Mouse (Mus musculus): ENCODE data around the gene Hspa8. TPM values are rescaled to one million over a fixed set of nuclear protein-coding genes. Genes with fewer than 3 reads are reported as not detected.
"Not testable (repeated sequence)": the region's sequence is repeated elsewhere in the genome, so short reads cannot be mapped to it uniquely, and the experiment has no call there.

Gene Hspa8
- 1,000 to 10,000 TPM; 2,189 to 2,356 TPM for total RNA-seq (2021)
- long read RNA-seq, experiment 1, transcript Hspa8-201 (9 exons, 2,394 nt), result major isoform, 2,543 of 2,647 reads
- long read RNA-seq, experiment 1, partial matches to known transcripts, result 76 of 2,647 reads
- long read RNA-seq, experiment 1, other reads (novel, unspliced or antisense), result 28 of 2,647 reads
- long read RNA-seq, experiment 2, transcript Hspa8-201 (9 exons, 2,394 nt), result major isoform, 2,077 of 2,181 reads
- long read RNA-seq, experiment 2, partial matches to known transcripts, result 73 of 2,181 reads
- long read RNA-seq, experiment 2, other reads (novel, unspliced or antisense), result 31 of 2,181 reads

DNA sequence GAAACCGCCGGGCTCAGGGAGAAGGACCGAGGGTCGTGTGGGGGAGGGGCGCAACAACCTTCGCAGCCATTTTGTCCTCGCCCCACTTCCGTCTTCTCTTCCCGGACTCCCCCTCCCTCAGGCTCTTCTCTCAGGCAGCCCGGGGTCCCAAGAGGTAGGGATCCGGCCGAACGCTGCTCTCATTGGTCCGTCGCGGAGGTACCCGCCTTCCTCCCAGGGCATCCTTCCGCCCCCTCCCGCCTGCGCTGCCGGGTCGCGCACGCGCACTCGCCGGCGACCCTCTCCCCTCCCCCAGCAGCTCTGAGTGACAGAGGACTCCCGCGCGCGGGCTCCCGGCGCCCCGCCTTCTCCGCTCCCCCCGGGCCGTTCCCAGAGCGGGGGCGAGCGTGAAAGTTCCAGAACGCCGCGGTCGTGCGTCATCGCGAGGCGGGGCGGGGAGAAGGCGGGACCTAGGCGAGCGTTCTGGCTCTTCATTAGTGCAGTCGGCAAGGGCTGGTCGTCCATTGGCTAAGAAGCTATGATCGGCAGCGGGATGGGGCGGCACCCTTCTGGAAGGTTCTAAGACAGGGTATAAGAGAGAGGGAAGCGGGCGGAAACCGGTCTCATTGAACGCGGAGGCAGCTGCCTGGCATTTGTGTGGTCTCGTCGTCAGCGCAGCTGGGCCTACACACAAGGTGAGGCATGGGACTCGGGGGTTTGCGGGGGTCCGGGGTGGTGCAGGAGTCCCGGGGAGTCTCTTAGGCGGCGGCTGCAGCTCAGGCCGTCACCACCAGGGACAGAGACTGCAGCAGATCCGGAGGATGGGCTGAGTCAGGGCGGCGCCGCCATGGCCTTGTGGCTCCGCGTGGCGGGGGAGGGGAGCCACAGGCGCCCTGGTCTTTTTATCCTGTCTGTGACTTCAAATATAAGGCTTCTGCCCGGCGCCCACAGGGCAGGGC lies at the start of gene Hspa8:
Gene Hspa8 (plus strand): TSS at position 310 of the 938 bp plus-strand sequence.
- intact Hi-C loops (cut with DNase I), result loop anchor here (2.0 kb wide), 1 partner anchor 44 kb away; no protein-coding TSS in a partner anchor
- peak; percentile 100 for DNase-seq (ENCODE audit: low spot score in 2 of 2)

DNA sequence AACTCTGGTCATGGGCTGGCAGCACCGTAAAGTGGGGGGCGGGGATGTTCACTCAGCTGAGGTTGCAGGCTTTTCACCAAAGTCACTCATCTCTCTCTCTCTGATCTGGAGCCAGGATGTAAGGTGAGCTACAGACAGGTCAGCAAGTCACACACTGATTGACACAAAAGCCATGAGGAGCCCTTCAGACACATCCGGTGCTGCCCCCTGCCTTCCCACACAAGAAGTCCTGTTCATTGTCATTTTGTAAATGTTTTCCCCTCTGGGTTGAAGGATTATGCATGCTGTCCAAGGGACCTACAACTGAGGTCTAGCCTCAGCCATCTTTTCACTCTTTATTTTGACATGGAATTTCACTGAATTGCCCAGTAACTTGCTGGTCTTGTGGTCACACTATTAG lies 49.0 kb upstream of the Hspa8 start:
- no peak for DNase-seq (ENCODE audit: low spot score in 2 of 2)
- intact Hi-C loops (cut with DNase I), result loop anchor here (2.0 to 5.0 kb wide), 3 partner anchors 64 to 334 kb away; partner anchors contain the start of gene Clmp

DNA sequence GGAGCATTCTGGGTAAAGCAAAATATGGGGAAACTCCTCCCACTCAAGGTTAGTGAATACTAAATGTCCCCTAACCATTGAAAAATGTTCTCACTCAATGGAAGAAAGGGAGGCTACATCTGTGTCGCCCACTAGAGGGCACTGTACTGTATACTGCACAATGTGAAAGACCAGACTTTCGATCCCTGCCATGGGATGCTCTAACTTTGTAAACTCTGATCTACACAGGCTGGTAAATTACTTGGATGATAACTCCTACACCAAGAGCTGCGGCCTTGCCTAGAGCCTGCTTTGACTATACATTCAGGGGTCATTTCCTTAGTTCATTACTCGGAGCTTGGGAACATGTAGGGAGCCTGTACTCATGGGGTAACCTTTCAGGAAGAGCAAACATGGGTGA lies 44.4 kb upstream of the Hspa8 start:
- peak; percentile 71 to 78 for DNase-seq (ENCODE audit: low spot score in 2 of 2)
- intact Hi-C loops (cut with DNase I), result loop anchor here (2.0 kb wide), 1 partner anchor 44 kb away; the partner anchor contains the start of gene Hspa8

DNA sequence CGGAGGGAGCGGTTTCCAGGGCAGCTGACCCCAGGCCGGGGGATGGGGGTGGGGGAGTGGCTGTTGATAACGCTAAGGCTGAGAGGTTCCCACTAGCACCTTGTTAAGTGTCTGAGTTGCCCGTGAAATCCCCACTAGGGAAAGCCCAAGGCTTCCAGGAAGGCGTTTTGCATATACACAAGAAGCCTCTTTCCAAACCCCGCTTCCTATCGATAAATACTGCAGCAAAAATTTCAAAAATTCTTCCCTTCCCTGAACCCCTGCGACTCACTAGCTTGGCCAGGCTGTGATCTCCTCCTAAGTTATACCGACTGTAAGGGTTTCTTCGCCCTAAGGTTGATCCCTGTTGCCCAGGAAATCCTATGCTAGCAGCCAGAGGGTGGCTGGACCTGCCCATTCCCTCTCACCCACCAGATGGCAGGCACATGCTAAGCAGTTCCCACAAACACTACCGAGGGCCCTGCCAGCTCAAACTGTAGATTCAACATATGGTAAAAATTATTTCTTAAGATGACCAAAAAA lies 43.6 kb upstream of the Hspa8 start:
- intact Hi-C loops (cut with DNase I), result loop anchor here (2.0 kb wide), 1 partner anchor 44 kb away; the partner anchor contains the start of gene Hspa8
- peak; percentile 69 to 70 for DNase-seq (ENCODE audit: low spot score in 2 of 2)

DNA sequence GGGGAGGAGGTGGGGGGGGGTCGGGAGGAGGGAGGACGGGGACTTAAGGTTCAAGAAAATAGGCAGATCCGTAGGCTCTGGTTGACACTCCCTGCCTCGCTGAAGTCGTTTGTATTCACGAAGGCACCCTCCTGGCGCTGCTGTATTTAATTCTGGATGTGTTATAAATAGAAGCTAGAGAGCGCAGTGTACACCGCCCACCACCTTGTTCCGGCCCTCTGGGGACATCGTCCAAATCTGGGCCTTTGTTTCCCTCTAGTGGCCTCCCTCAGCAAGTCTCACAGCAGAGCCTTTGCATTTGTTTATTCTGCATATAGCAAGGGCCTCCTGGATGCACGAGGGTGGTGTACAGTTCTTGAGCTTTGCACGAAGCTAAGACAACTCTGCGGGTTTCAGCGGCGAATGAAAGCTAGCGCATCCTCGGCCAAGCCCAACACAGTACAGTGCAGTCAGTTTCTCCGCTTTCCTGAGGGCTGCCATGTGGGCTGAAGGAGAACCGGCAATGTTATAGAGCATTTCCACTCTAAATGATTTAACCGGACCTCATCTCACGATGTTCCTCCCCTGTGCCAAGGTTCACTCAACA lies 43.0 kb upstream of the Hspa8 start:
- intact Hi-C loops (cut with DNase I), result loop anchor here (2.0 kb wide), 1 partner anchor 43 kb away; the partner anchor contains the start of gene Hspa8
- DNase-seq (ENCODE audit: low spot score in 2 of 2), result peak; percentile 88 to 95

DNA sequence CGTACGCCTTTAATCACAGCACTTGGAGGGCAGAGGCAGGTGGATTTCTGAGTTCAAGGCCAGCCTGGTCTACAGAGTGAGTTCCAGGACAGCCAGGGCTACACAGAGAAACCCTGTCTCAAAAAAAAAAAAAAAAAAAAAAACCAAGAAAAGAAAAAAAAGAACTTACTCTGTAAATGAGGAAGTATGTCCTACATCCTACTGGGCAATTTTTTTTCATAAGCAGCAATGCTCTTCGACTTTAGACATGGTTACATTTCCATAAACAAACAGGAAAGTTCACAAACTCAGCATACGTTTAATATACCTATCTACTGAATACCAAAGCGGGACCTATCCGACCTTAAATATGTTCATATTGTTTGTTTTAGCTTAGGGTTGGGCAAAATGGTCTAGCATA lies 38.4 kb upstream of the Hspa8 start:
- intact Hi-C loops (cut with DNase I), result no loop called here

DNA sequence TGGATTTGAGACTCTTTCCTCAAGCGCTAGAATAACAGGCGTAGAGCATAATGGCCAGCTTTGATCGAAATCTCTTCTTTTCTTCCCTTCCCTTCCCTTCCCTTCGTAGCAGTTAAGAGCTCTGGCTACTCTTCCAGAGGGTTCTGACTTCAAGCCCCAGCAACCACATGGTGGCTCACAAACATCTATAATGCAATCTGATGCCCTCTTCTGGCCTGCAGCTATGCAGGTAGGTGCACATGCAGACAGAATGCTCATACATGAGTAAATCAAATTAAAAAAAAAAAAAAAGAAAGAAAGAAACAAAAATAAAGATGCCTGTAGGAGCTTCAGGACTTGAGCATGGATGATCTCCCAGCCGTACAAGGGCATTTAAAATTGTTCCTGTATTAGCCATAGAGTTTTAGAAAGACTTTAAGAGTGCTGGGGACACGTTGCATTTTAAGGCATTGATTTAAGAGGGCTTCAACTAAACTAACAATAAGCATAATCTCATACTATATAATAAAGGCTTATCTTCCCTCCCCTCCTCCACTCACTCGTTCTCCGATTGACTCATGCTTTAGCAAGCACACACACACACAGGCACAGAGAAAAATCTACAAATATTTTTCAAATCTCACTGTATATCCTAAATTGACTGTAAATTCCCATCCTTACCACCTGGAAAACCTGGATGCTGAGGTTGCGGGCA lies 35.8 kb upstream of the Hspa8 start:
- intact Hi-C loops (cut with DNase I), result no loop called here

More for the DNA sequence above, 38.4 kb upstream of the Hspa8 start:
- DNase-seq (ENCODE audit: low spot score in 2 of 2), result no peak

DNA sequence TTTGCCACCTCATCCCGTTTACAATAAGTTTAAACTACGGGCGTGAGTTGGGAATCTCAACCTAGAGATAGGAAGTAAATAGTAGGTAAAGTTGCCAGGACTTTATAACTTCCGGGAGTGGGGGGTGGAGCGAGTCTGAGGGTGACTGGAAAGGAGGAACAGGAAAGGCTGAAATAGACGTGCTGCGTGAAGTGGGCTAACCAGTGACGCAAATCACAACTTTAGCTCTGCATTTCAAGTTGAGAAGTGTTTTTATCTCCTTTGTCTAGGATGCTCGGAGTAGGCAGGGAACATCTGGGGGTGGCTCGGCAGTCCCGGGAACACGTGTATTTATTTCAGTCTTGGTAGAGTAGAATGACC lies 35.2 kb upstream of the Hspa8 start:
- DNase-seq (ENCODE audit: low spot score in 2 of 2), result peak; percentile 74 to 87
- intact Hi-C loops (cut with DNase I), result no loop called here

More for the DNA sequence above, 35.8 kb upstream of the Hspa8 start:
- no peak for DNase-seq (ENCODE audit: low spot score in 2 of 2)

DNA sequence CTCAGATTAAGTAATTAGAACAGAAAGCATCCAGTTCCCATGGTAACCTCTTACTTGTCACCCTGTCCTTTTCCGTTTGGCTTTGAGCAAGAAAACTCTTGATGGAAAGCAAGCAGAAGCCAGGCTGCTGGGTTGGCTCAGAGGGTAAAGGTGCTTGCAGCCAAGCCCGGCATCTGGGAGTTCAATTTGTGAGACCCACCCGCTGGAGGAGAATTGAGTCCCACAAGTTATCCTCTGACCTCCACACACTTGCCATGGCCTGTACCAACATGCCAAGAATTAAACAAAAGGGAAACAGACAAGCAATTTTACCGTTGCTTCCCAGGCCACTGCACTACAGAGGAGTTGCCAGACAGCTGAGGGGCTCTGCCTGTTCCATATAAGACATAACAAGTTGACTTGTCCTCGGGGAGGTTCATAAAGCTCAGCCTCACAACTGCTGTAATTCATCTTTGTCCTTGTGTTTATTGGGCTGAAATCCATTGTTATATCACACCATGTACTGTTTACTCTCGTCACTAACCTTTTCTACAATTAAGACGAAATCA lies 34.7 kb upstream of the Hspa8 start:
- DNase-seq (ENCODE audit: low spot score in 2 of 2), result no peak
- intact Hi-C loops (cut with DNase I), result no loop called here

DNA sequence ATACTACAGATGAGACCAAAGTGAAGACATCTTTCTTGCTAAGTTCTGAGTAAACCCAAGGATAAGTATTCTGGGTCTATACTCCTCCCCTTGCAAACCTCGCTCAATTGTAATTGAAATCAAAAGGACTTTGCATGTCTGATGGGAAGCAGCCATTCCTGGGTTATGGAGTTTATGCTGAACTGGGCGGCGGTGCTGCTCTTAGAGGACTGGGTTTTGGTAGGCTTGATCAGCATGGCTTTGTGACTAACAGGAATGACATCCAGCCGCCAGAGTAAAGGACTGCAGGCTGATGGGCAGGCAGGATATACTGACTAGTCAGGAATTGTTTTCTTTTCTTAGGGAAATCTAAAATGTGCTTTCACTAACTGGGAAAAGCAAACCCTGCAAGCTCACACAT lies 32.8 kb upstream of the Hspa8 start:
- DNase-seq (ENCODE audit: low spot score in 2 of 2), result no peak
- intact Hi-C loops (cut with DNase I), result no loop called here

DNA sequence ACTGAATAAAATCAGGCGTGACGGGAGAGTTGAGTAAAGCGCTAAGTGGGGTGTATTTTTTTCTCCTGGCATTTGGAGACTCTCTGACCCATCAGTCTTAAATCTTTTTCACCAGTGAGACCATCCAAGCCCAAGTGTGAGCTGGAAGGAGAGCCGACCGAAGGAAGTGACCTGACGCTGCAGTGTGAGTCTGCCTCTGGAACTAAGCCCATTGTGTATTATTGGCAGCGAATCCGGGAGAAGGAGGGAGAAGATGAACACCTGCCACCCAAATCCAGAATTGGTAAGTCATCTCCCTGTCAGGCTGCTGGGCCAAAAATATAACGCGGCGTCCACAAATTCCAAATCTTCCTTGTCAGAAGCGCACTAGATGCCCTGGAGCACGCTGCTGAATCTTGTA lies 28.5 kb upstream of the Hspa8 start:
- intact Hi-C loops (cut with DNase I), result no loop called here
- DNase-seq (ENCODE audit: low spot score in 2 of 2), result peak in 1 of 2 experiments; percentile 38

DNA sequence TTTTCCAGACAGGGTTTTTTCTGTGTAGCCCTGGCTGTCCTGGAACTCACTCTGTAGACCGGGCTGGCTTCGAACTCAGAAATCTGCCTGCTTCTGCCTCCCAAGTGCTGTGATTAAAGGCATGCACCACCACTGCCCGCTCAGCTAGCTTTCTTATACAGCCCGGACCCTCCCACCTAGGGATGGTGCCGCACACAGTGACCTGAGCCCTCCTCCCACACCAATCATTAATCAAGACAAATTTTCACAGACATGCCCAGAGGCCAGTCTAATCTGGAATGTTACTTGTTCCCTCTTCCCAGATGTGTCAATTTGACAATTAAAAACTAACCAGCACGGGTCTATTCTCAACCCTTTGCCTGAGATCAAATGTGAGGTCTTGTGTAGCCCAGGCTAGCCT lies 27.6 kb upstream of the Hspa8 start:
- intact Hi-C loops (cut with DNase I); DNase-seq (ENCODE audit: low spot score in 2 of 2): not testable (repeated sequence)

DNA sequence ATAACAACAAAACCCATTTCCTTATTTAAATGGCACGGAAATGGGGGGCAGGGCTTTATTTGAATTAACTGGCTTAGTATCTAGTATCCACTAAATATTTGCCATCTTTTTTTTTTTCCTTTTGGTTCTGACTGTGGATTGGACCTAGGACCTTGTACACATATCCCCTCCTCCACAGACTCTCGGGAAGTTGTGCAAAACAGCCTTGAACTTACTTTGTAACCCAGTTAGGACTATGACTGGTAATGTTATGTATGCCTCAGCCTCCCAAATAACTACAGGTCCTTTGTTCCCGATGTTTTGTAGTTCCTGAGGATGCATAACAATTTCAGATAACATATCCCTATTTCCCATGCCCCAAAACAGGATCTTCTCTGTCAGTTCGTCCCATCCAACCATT lies 26.9 kb upstream of the Hspa8 start:
- intact Hi-C loops (cut with DNase I), result no loop called here
- DNase-seq (ENCODE audit: low spot score in 2 of 2), result no peak

DNA sequence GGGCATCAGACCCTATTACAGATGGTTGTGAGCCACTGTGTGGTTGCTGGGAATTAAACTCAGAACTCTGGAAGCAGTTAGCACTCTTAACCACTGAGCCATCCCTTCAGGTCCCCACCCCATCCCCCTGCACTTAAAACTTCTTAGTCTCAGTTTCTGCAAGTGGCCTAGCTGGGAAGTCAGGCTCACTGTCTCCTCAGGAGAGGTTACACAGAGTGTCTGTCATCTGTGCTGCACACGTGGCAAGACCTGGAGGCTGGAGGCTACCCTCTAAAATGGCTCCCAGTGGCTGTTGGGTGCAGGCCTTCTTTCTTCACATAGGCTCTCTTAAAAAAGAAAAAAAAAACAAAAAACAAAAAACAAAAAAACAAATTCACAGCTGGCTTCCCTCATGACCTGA lies 24.7 kb upstream of the Hspa8 start:
- intact Hi-C loops (cut with DNase I), result no loop called here
- DNase-seq (ENCODE audit: low spot score in 2 of 2), result no peak

DNA sequence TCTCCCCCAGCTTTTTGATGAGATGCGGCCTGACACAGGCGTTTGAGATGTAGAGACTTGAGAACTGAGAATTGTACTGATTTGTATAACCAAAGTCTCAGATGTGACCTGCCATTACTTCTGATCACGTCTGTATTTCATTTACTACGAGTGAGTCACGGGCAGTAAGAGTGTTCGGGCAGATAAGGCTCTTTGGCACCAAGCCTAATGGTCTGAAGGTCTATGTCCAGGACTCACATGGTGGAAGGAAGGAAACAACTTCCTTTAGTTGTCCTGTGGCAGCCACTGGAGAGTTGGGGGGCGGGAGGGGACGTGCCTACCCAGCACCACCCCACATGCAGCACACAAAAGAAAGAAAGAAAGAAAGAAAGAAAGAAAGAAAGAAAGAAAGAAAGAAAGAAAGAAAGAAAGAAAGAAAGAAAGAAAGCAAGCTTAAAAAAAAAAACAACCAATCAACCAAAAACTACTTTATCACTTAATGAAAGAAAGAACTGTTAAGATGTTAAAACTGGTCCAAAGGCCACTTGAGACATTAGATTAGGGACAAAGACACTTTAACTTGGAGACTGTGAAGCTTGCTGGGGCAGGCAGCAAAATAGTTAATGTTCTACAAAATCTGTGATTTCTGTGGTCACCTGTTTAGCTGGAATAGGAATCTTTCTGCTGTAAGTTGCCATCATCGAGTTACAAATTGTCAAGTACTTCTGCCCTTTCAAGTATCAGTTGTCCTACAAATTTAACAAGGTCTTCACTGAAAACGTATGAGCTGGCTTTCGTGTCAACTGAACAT lies 24.1 kb upstream of the Hspa8 start:
- DNase-seq (ENCODE audit: low spot score in 2 of 2), result no peak
- intact Hi-C loops (cut with DNase I), result no loop called here

DNA sequence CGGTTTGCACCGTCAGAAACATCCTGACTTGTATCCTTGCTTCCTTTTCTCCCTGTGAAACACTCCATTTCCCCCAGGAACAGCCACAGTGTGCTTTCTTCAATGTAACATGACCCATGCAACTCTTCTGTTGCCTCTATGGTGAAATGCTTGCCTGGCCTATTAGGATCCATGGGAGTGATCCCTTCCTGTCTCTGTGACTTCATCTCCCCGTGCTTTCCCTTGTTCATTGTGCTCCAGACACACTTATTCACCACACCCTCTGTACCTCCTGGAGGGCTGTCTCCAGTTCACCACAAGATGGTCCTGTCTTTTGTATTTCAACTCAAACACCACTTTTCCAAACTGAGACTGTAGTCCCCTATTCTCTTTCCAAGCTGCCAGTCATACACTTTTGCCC lies 20.7 kb upstream of the Hspa8 start:
- no peak for DNase-seq (ENCODE audit: low spot score in 2 of 2)
- intact Hi-C loops (cut with DNase I), result no loop called here

DNA sequence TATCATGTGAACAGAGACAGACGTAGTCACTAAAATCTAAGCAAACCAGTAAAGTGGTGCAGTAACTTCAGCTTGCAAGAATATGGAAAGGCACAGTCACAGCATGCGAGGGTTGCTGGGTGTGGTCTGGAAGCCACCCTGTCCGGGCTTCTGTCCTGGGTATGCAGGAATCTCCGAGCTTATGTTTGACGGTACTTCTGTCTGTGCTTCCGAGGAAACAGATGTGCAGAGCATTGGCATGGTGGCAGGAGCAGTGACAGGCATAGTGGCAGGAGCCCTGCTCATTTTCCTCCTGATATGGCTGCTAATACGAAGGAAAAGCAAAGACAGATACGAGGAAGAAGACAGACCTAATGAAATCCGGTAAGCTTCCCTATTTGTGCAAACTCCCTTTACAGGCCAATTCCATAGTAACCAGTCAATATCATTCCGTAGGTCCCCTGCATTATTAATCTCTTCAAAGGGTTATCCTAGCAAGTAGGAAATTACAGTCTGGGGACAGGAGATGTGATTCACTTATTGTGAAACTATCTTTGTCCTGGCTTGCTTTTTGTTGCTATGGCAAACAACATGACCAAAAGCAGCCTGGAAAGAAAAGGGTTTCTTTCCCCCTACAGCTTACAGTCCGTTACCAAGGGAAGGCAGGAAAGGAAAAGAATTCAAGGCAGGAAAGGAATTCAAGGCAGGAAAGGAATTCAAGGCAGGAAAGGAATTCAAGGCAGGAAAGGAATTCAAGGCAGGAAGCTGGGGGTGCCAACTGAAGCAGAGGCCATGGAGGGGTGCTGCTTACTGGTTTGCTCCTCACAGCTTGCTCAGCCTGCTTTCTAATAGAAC lies 19.7 kb upstream of the Hspa8 start:
- intact Hi-C loops (cut with DNase I), result no loop called here

More for the DNA sequence above, 19.7 kb upstream of the Hspa8 start:
- no peak for DNase-seq (ENCODE audit: low spot score in 2 of 2)

Data from left cerebral cortex, postnatal 14 days (tissue).